Comparison of ENCODE assay signal across 22 mouse cellular contexts in the genomic region with DNA sequence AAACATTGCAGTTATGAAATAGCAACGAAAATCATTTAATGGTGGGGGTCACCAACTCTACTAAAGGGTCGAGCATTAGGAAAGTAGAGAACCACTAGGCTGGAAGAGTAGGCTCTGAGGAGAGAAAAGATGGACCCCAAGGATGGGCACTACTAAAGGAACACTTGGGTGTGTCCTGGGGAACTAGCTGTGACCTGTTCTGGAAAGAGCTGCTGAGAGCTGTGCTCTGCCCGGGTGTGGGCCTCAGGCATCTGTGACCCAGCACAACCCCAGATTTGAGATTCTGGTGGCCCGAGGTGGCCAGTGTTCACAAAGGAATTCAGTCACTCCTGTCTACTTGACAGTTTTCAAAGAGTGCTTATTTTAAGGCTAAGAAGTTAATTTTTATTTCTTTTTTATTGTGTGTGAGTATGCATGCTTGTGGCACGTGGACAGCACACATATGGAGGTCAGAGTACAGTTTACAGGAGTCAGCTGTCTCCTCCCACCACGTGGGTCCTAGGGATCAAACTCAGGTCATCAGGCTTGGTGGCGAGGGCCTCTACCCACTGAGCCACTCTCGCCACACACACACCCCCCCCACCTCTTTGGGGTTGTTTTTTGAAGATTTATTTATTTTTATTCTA. TPM values are rescaled to one million over a fixed set of nuclear protein-coding genes. Genes with fewer than 3 reads are reported as not detected.
A peak's percentile ranks its signal among the peaks of the same experiment; 100 is the strongest.
DNase-seq lines count a peak whose midpoint lies in the region; ATAC-seq and TF ChIP-seq lines count a peak whose summit lies in the region.
"Had no signal": no experiment of that assay in that cellular context is flagged by ENCODE, and none has a peak within 500 bp of the region (broad histone marks: within the 10 kb centered on the region; RNA-seq: fewer than 3 reads in every experiment).

No protein-coding gene starts in this region.

- no peak for TF ChIP-seq POLR2A in liver, adult 2 months (IDR thresholded peaks at IDR 0.05; ENCODE audit: extremely low read depth, insufficient read depth, low read length)

- H3K4me3 ChIP-seq in intestine, embryonic 15.5 days (replicated peaks) = no peak overlapping the region
- H3K4me3 ChIP-seq in intestine, embryonic 16.5 days (ENCODE audit: low read length) = no peak overlapping the region
- H3K4me3 ChIP-seq in liver, adult 2 months (ENCODE audit: insufficient read depth, low read depth, low read length) = no peak overlapping the region
- H3K4me3 ChIP-seq in liver, embryonic 12.5 days = no peak overlapping the region
- H3K4me3 ChIP-seq in stomach, postnatal 0 days (ENCODE audit: low read depth, low read length) = no peak overlapping the region
- H3K4me3 ChIP-seq: embryonic facial prominence, embryonic 10.5 days; forebrain, embryonic 13.5 days; heart, embryonic 10.5 days; heart, embryonic 15.5 days; hindbrain, embryonic 13.5 days had no signal

- H3K36me3 ChIP-seq in intestine, embryonic 15.5 days = no peaks in the 10 kb centered on the region
- no peaks in the 10 kb centered on the region for H3K36me3 ChIP-seq in intestine, embryonic 16.5 days (ENCODE audit: control insufficient read depth, insufficient read depth, low read length)
- no peaks in the 10 kb centered on the region for H3K36me3 ChIP-seq in liver, adult 2 months (ENCODE audit: control insufficient read depth, insufficient read depth, low read length)
- H3K36me3 ChIP-seq in liver, embryonic 12.5 days = no peaks in the 10 kb centered on the region
- H3K36me3 ChIP-seq in stomach, postnatal 0 days (ENCODE audit: control insufficient read depth, insufficient read depth, low read length) = no peaks in the 10 kb centered on the region
- H3K36me3 ChIP-seq: heart, embryonic 10.5 days; heart, embryonic 15.5 days had no signal

- 64% methylated on average over 8 of the region's 8 CpGs for WGBS in intestine, embryonic 15.5 days
- 56% methylated on average over 8 of the region's 8 CpGs for WGBS in intestine, embryonic 16.5 days
- 36% methylated on average over 8 of the region's 8 CpGs for WGBS in liver, adult 2 months
- WGBS in liver, embryonic 12.5 days (ENCODE audit: insufficient replicate concordance) = 56% methylated on average over 8 of the region's 8 CpGs
- 50% methylated on average over 8 of the region's 8 CpGs for WGBS in stomach, postnatal 0 days

- no peak overlapping the region for H3K9ac ChIP-seq in intestine, embryonic 15.5 days
- H3K9ac ChIP-seq in intestine, embryonic 16.5 days (ENCODE audit: low read depth, low read length) = no peak overlapping the region
- no peak overlapping the region for H3K9ac ChIP-seq in liver, adult 2 months (ENCODE audit: low read depth, low read length)
- H3K9ac ChIP-seq in liver, embryonic 12.5 days = no peak overlapping the region
- H3K9ac ChIP-seq in stomach, postnatal 0 days (ENCODE audit: low read length) = no peak overlapping the region
- H3K9ac ChIP-seq: forebrain, embryonic 13.5 days; forebrain, postnatal 0 days; heart, embryonic 15.5 days; hindbrain, embryonic 13.5 days had no signal

- TF ChIP-seq CTCF in liver, adult 2 months (IDR thresholded peaks at IDR 0.05; ENCODE audit: low read depth, low read length) = no peak
- TF ChIP-seq CTCF in stomach, postnatal 0 days (IDR thresholded peaks at IDR 0.05; ENCODE audit: low read depth) = no peak

- no peaks in the 10 kb centered on the region for H3K9me3 ChIP-seq in intestine, embryonic 15.5 days
- H3K9me3 ChIP-seq in intestine, embryonic 16.5 days (ENCODE audit: control insufficient read depth, low read length) = no peaks in the 10 kb centered on the region
- H3K9me3 ChIP-seq in liver, embryonic 12.5 days (replicated peaks) = no peaks in the 10 kb centered on the region
- H3K9me3 ChIP-seq in stomach, postnatal 0 days (ENCODE audit: control insufficient read depth, low read length) = no peaks in the 10 kb centered on the region
- H3K9me3 ChIP-seq: embryonic facial prominence, embryonic 10.5 days; forebrain, embryonic 13.5 days; heart, embryonic 10.5 days; heart, embryonic 15.5 days; hindbrain, embryonic 13.5 days had no signal

- H3K4me2 ChIP-seq in intestine, embryonic 15.5 days (replicated peaks) = no peak overlapping the region
- no peak overlapping the region for H3K4me2 ChIP-seq in intestine, embryonic 16.5 days (ENCODE audit: low read depth, low read length)
- H3K4me2 ChIP-seq in liver, embryonic 12.5 days = no peak overlapping the region
- H3K4me2 ChIP-seq in stomach, postnatal 0 days (replicated peaks; ENCODE audit: low read depth) = no peak overlapping the region
- H3K4me2 ChIP-seq: forebrain, embryonic 13.5 days; heart, embryonic 15.5 days; hindbrain, embryonic 13.5 days had no signal

- peak; percentile 55; the same call in 1 of the 2 replicates for ATAC-seq in intestine, embryonic 15.5 days
- ATAC-seq in intestine, embryonic 16.5 days = no peak
- ATAC-seq in liver, embryonic 12.5 days = no peak
- peak; percentile 73 for ATAC-seq in stomach, postnatal 0 days (ENCODE audit: low FRiP score, low TSS enrichment)
- no peak for ATAC-seq in frontal cortex, adult (ENCODE audit: low TSS enrichment)
- ATAC-seq: activated CD4-positive, CD25-positive, alpha-beta regulatory T cell, adult 4 months; forebrain, embryonic 13.5 days; forebrain, postnatal 0 days had no signal

- peaks cover 6% of the 10 kb centered on the region for H3K4me1 ChIP-seq in intestine, embryonic 15.5 days (replicated peaks)
- peaks cover 7% of the 10 kb centered on the region for H3K4me1 ChIP-seq in intestine, embryonic 16.5 days (ENCODE audit: control insufficient read depth, insufficient read depth, low read length)
- H3K4me1 ChIP-seq in liver, adult 2 months (ENCODE audit: control insufficient read depth, insufficient read depth, low read length) = peaks cover 13% of the 10 kb centered on the region
- peaks cover 15% of the 10 kb centered on the region for H3K4me1 ChIP-seq in liver, embryonic 12.5 days
- no peaks in the 10 kb centered on the region for H3K4me1 ChIP-seq in stomach, postnatal 0 days (replicated peaks; ENCODE audit: control insufficient read depth, insufficient read depth)

- no peak for TF ChIP-seq EP300 in stomach, postnatal 0 days (optimal IDR thresholded peaks at IDR 0.05)

- H3K79me2 ChIP-seq in liver, adult 2 months (ENCODE audit: control insufficient read depth, insufficient read depth, low read length) = no peaks in the 10 kb centered on the region

- no peaks in the 10 kb centered on the region for H3K27me3 ChIP-seq in intestine, embryonic 15.5 days (replicated peaks)
- no peaks in the 10 kb centered on the region for H3K27me3 ChIP-seq in intestine, embryonic 16.5 days (replicated peaks; ENCODE audit: control insufficient read depth, insufficient read depth, low read length)
- no peaks in the 10 kb centered on the region for H3K27me3 ChIP-seq in liver, adult 2 months (ENCODE audit: control insufficient read depth, insufficient read depth, low read length)
- H3K27me3 ChIP-seq in liver, embryonic 12.5 days (replicated peaks) = peaks cover 3% of the 10 kb centered on the region; the same call in 1 of the 2 replicates
- H3K27me3 ChIP-seq in stomach, postnatal 0 days (ENCODE audit: control insufficient read depth, insufficient read depth, low read length) = no peaks in the 10 kb centered on the region
- H3K27me3 ChIP-seq: forebrain, embryonic 13.5 days; heart, embryonic 15.5 days; hindbrain, embryonic 13.5 days had no signal

- H3K27ac ChIP-seq in intestine, embryonic 15.5 days = no peak overlapping the region
- H3K27ac ChIP-seq in intestine, embryonic 16.5 days (ENCODE audit: low read length) = no peak overlapping the region
- peak overlapping the region; percentile 73 for H3K27ac ChIP-seq in liver, adult 2 months (replicated peaks; ENCODE audit: insufficient read depth, low read depth, low read length)
- H3K27ac ChIP-seq in liver, embryonic 12.5 days = no peak overlapping the region
- no peak overlapping the region for H3K27ac ChIP-seq in stomach, postnatal 0 days (replicated peaks)
- H3K27ac ChIP-seq: embryonic facial prominence, embryonic 10.5 days; forebrain, embryonic 13.5 days; heart, embryonic 10.5 days; heart, embryonic 15.5 days; hindbrain, embryonic 13.5 days had no signal

- DNase-seq in liver, adult 2 months (ENCODE audit: extremely low read depth, low read depth, low spot score) = peak; percentile 92
- DNase-seq in kidney, postnatal 10 days = peak; percentile 57
- DNase-seq in stomach, postnatal 0 days (ENCODE audit: low spot score) = peak; percentile 55
- DNase-seq in retina, postnatal 1 day = no peak
- DNase-seq: adrenal gland, postnatal 14 days; B cell, adult 2 months; cerebellum, adult 18-20 months; cerebellum, adult 9-11 months; forebrain, postnatal 0 days; heart, adult 18-20 months; heart, postnatal 14 days had no signal

RNA-seq across cellular contexts. Expression of gene Pbx4, which starts 4.9 kb away (rescaled TPM):
- 3.5 and 3.9 TPM in 2 replicates for polyA plus RNA-seq in intestine, embryonic 15.5 days (2015; fragmentation: Nextera tagmentation; extraction: Ambion mirVana)
- polyA plus RNA-seq in intestine, embryonic 16.5 days (2015; fragmentation: Nextera tagmentation; extraction: Ambion mirVana) = 2.7 and 2.9 TPM in 2 replicates
- 0.20 and 0.46 TPM in 2 replicates for total RNA-seq in liver, adult 2 months (2014; rRNA removed)
- 0.65 and 1.7 TPM in 2 replicates for polyA plus RNA-seq in liver, adult 2 months (2012; rRNA removed)
- 3.1 and 3.2 TPM in 2 replicates for polyA plus RNA-seq in liver, embryonic 12.5 days (2016; fragmentation: Nextera tagmentation; extraction: Ambion mirVana)
- polyA plus RNA-seq in stomach, postnatal 0 days (2015; fragmentation: Nextera tagmentation; extraction: Ambion mirVana) = 4.9 and 5.1 TPM in 2 replicates
- total RNA-seq: gastrocnemius, adult 8-10 months; heart, adult 18-20 months had no signal

RNA-seq across cellular contexts. Expression of gene Lpar2, which starts 14.9 kb away (rescaled TPM):
- polyA plus RNA-seq in intestine, embryonic 15.5 days (2015; fragmentation: Nextera tagmentation; extraction: Ambion mirVana) = 0.41 and 0.42 TPM in 2 replicates
- 0.26 and 0.32 TPM in 2 replicates for polyA plus RNA-seq in intestine, embryonic 16.5 days (2015; fragmentation: Nextera tagmentation; extraction: Ambion mirVana)
- 0.18 and 0.40 TPM in 2 replicates for total RNA-seq in liver, adult 2 months (2014; rRNA removed)
- polyA plus RNA-seq in liver, adult 2 months (2012; rRNA removed) = 0.21 and 0.77 TPM in 2 replicates
- 0.12 and 0.20 TPM in 2 replicates for polyA plus RNA-seq in liver, embryonic 12.5 days (2016; fragmentation: Nextera tagmentation; extraction: Ambion mirVana)
- 0.24 and 0.28 TPM in 2 replicates for polyA plus RNA-seq in stomach, postnatal 0 days (2015; fragmentation: Nextera tagmentation; extraction: Ambion mirVana)

RNA-seq across cellular contexts. Expression of gene Gmip, which starts 28.7 kb away (rescaled TPM):
- polyA plus RNA-seq in intestine, embryonic 15.5 days (2015; fragmentation: Nextera tagmentation; extraction: Ambion mirVana) = 10.4 and 10.7 TPM in 2 replicates
- polyA plus RNA-seq in intestine, embryonic 16.5 days (2015; fragmentation: Nextera tagmentation; extraction: Ambion mirVana) = 8.2 and 13.5 TPM in 2 replicates
- 2.2 and 4.2 TPM in 2 replicates for total RNA-seq in liver, adult 2 months (2014; rRNA removed)
- polyA plus RNA-seq in liver, adult 2 months (2012; rRNA removed) = 6.5 and 12.6 TPM in 2 replicates
- polyA plus RNA-seq in liver, embryonic 12.5 days (2016; fragmentation: Nextera tagmentation; extraction: Ambion mirVana) = 5.4 and 6.6 TPM in 2 replicates
- 5.8 and 6.0 TPM in 2 replicates for polyA plus RNA-seq in stomach, postnatal 0 days (2015; fragmentation: Nextera tagmentation; extraction: Ambion mirVana)

RNA-seq across cellular contexts. Expression of gene Zfp866, which starts 46.2 kb away (rescaled TPM):
- polyA plus RNA-seq in intestine, embryonic 15.5 days (2015; fragmentation: Nextera tagmentation; extraction: Ambion mirVana) = 19.1 and 20.6 TPM in 2 replicates
- 15.6 and 16.7 TPM in 2 replicates for polyA plus RNA-seq in intestine, embryonic 16.5 days (2015; fragmentation: Nextera tagmentation; extraction: Ambion mirVana)
- total RNA-seq in liver, adult 2 months (2014; rRNA removed) = 13.1 and 13.2 TPM in 2 replicates
- 3.3 and 4.6 TPM in 2 replicates for polyA plus RNA-seq in liver, adult 2 months (2012; rRNA removed)
- 10.9 and 12.3 TPM in 2 replicates for polyA plus RNA-seq in liver, embryonic 12.5 days (2016; fragmentation: Nextera tagmentation; extraction: Ambion mirVana)
- polyA plus RNA-seq in stomach, postnatal 0 days (2015; fragmentation: Nextera tagmentation; extraction: Ambion mirVana) = 8.4 and 9.0 TPM in 2 replicates

RNA-seq across cellular contexts. Expression of gene Atp13a1, which starts 46.2 kb away (rescaled TPM):
- 48.9 and 51.1 TPM in 2 replicates for polyA plus RNA-seq in intestine, embryonic 15.5 days (2015; fragmentation: Nextera tagmentation; extraction: Ambion mirVana)
- 50.0 and 53.7 TPM in 2 replicates for polyA plus RNA-seq in intestine, embryonic 16.5 days (2015; fragmentation: Nextera tagmentation; extraction: Ambion mirVana)
- 19.4 and 29.1 TPM in 2 replicates for total RNA-seq in liver, adult 2 months (2014; rRNA removed)
- 42.6 and 60.1 TPM in 2 replicates for polyA plus RNA-seq in liver, adult 2 months (2012; rRNA removed)
- 32.8 and 33.9 TPM in 2 replicates for polyA plus RNA-seq in liver, embryonic 12.5 days (2016; fragmentation: Nextera tagmentation; extraction: Ambion mirVana)
- 19.4 and 21.5 TPM in 2 replicates for polyA plus RNA-seq in stomach, postnatal 0 days (2015; fragmentation: Nextera tagmentation; extraction: Ambion mirVana)

Comparison
In these comparisons a context has a peak if more than half of its experiments do, and no peak if none do; other contexts are left out.
1. ATAC-seq: peak in intestine, embryonic 15.5 days (single experiment) and stomach, postnatal 0 days (single experiment); none in intestine, embryonic 16.5 days (single experiment), liver, embryonic 12.5 days (single experiment) and frontal cortex, adult (single experiment).